Mouse (Mus musculus): ENCODE data around the gene Ascc2. TPM values are rescaled to one million over a fixed set of nuclear protein-coding genes. Genes with fewer than 3 reads are reported as not detected.

The Ascc2 gene
- polyA plus RNA-seq, 2 experiments: 32.6 to 33.3 TPM

GRCm38 (mm10) chr11:4660309-4661025, 22.9 kb downstream of the Ascc2 start:
- Histone ChIP-seq H3K27me3 (ENCODE audit: control insufficient read depth, insufficient read depth, low read length) (no peaks in the 10 kb centered on the region), H3K9ac (ENCODE audit: low read depth, low read length, severe bottlenecking) (no peak overlapping the region), H3K36me3 (ENCODE audit: control insufficient read depth, insufficient read depth, low read length) (peaks cover 56% of the 10 kb centered on the region), H3K9me3 (ENCODE audit: control insufficient read depth, low read length) (no peaks in the 10 kb centered on the region), H3K4me2 (replicated peaks; ENCODE audit: low read depth, low read length, severe bottlenecking) (no peak overlapping the region), H3K4me1 (ENCODE audit: control insufficient read depth, insufficient read depth, low read length) (no peaks in the 10 kb centered on the region), H3K4me3 (replicated peaks; ENCODE audit: low read length) (no peak overlapping the region), H3K27ac (replicated peaks; ENCODE audit: low read depth, low read length) (no peak overlapping the region)
- ATAC-seq (ENCODE audit: low FRiP score, low read depth) (no peak), DNase-seq (ENCODE audit: low spot score) (no peak)
- TF ChIP-seq POLR2A (IDR thresholded peaks at IDR 0.05; ENCODE audit: borderline replicate concordance, extremely low read depth, insufficient read depth, insufficient read length): no peak
- WGBS: 80% methylated on average over 7 of the region's 7 CpGs

- WGBS: 86% methylated on average over 4 of the region's 4 CpGs
These were observed 23.8 kb downstream of the Ascc2 start for GRCm38 (mm10) chr11:4661324-4661723.

GRCm38 (mm10) chr11:4661871-4662495, 24.4 kb downstream of the Ascc2 start:
- Histone ChIP-seq H3K4me1 (ENCODE audit: control insufficient read depth, insufficient read depth, low read length) (no peaks in the 10 kb centered on the region), H3K27ac (replicated peaks; ENCODE audit: low read depth, low read length) (no peak overlapping the region), H3K27me3 (ENCODE audit: control insufficient read depth, insufficient read depth, low read length) (no peaks in the 10 kb centered on the region), H3K4me2 (replicated peaks; ENCODE audit: low read depth, low read length, severe bottlenecking) (no peak overlapping the region), H3K4me3 (replicated peaks; ENCODE audit: low read length) (no peak overlapping the region), H3K9me3 (ENCODE audit: control insufficient read depth, low read length) (no peaks in the 10 kb centered on the region), H3K9ac (ENCODE audit: low read depth, low read length, severe bottlenecking) (no peak overlapping the region), H3K36me3 (ENCODE audit: control insufficient read depth, insufficient read depth, low read length) (peaks cover 51% of the 10 kb centered on the region)
- no peak for TF ChIP-seq POLR2A (IDR thresholded peaks at IDR 0.05; ENCODE audit: borderline replicate concordance, extremely low read depth, insufficient read depth, insufficient read length)
- 90% methylated on average over 10 of the region's 10 CpGs for WGBS
- no peak for DNase-seq (ENCODE audit: low spot score)
- ATAC-seq (ENCODE audit: low FRiP score, low read depth): no peak

More at GRCm38 (mm10) chr11:4661324-4661723, 23.8 kb downstream of the Ascc2 start:
- DNase-seq (ENCODE audit: low spot score) (no peak), ATAC-seq (ENCODE audit: low FRiP score, low read depth) (no peak)
- no peak overlapping the region for H3K9ac ChIP-seq (ENCODE audit: low read depth, low read length, severe bottlenecking)
- peaks cover 50% of the 10 kb centered on the region for H3K36me3 ChIP-seq (ENCODE audit: control insufficient read depth, insufficient read depth, low read length)
- no peaks in the 10 kb centered on the region for H3K4me1 ChIP-seq (ENCODE audit: control insufficient read depth, insufficient read depth, low read length)
- H3K27me3 ChIP-seq (ENCODE audit: control insufficient read depth, insufficient read depth, low read length): no peaks in the 10 kb centered on the region
- TF ChIP-seq POLR2A (IDR thresholded peaks at IDR 0.05; ENCODE audit: borderline replicate concordance, extremely low read depth, insufficient read depth, insufficient read length): no peak
- H3K4me2 ChIP-seq (replicated peaks; ENCODE audit: low read depth, low read length, severe bottlenecking): no peak overlapping the region
- H3K27ac ChIP-seq (replicated peaks; ENCODE audit: low read depth, low read length): no peak overlapping the region
- H3K4me3 ChIP-seq (replicated peaks; ENCODE audit: low read length): no peak overlapping the region
- H3K9me3 ChIP-seq (ENCODE audit: control insufficient read depth, low read length): no peaks in the 10 kb centered on the region

GRCm38 (mm10) chr11:4662496-4662878, 24.9 kb downstream of the Ascc2 start:
- peaks cover 56% of the 10 kb centered on the region for H3K36me3 ChIP-seq (ENCODE audit: control insufficient read depth, insufficient read depth, low read length)

GRCm38 (mm10) chr11:4671736-4672135, 34.2 kb downstream of the Ascc2 start:
- TF ChIP-seq POLR2A (IDR thresholded peaks at IDR 0.05; ENCODE audit: borderline replicate concordance, extremely low read depth, insufficient read depth, insufficient read length): no peak
- H3K9ac ChIP-seq (ENCODE audit: low read depth, low read length, severe bottlenecking): no peak overlapping the region
- H3K4me2 ChIP-seq (replicated peaks; ENCODE audit: low read depth, low read length, severe bottlenecking): no peak overlapping the region
- no peaks in the 10 kb centered on the region for H3K9me3 ChIP-seq (ENCODE audit: control insufficient read depth, low read length)
- 85% methylated on average over 4 of the region's 4 CpGs for WGBS
- H3K27ac ChIP-seq (replicated peaks; ENCODE audit: low read depth, low read length): no peak overlapping the region
- DNase-seq (ENCODE audit: low spot score) (no peak), ATAC-seq (ENCODE audit: low FRiP score, low read depth) (no peak)
- peaks cover 54% of the 10 kb centered on the region for H3K36me3 ChIP-seq (ENCODE audit: control insufficient read depth, insufficient read depth, low read length)
- H3K4me3 ChIP-seq (replicated peaks; ENCODE audit: low read length): no peak overlapping the region
- no peaks in the 10 kb centered on the region for H3K27me3 ChIP-seq (ENCODE audit: control insufficient read depth, insufficient read depth, low read length)
- H3K4me1 ChIP-seq (ENCODE audit: control insufficient read depth, insufficient read depth, low read length): no peaks in the 10 kb centered on the region

More at GRCm38 (mm10) chr11:4662496-4662878, 24.9 kb downstream of the Ascc2 start:
- Histone ChIP-seq H3K4me3 (replicated peaks; ENCODE audit: low read length) (no peak overlapping the region), H3K9ac (ENCODE audit: low read depth, low read length, severe bottlenecking) (no peak overlapping the region), H3K9me3 (ENCODE audit: control insufficient read depth, low read length) (no peaks in the 10 kb centered on the region), H3K4me1 (ENCODE audit: control insufficient read depth, insufficient read depth, low read length) (no peaks in the 10 kb centered on the region), H3K4me2 (replicated peaks; ENCODE audit: low read depth, low read length, severe bottlenecking) (no peak overlapping the region), H3K27me3 (ENCODE audit: control insufficient read depth, insufficient read depth, low read length) (no peaks in the 10 kb centered on the region), H3K27ac (replicated peaks; ENCODE audit: low read depth, low read length) (no peak overlapping the region)
- TF ChIP-seq POLR2A (IDR thresholded peaks at IDR 0.05; ENCODE audit: borderline replicate concordance, extremely low read depth, insufficient read depth, insufficient read length): no peak
- 92% methylated on average over 11 of the region's 11 CpGs for WGBS
- DNase-seq (ENCODE audit: low spot score): no peak
- no peak for ATAC-seq (ENCODE audit: low FRiP score, low read depth)
